ENCODE assay signal across 8 mouse cellular contexts in genomic region chr2:28387422-28387836, GRCm38 (mm10). TPM values are rescaled to one million over a fixed set of nuclear protein-coding genes. Genes with fewer than 3 reads are reported as not detected.
DNase-seq lines count a peak whose midpoint lies in the region; ATAC-seq and TF ChIP-seq lines count a peak whose summit lies in the region.

No protein-coding gene starts in this region.

- H3K27me3 ChIP-seq in kidney, adult 2 months (replicated peaks; ENCODE audit: control insufficient read depth, insufficient read depth, low read length) = no peaks in the 10 kb centered on the region
- peaks cover 10% of the 10 kb centered on the region for H3K27me3 ChIP-seq in forebrain, embryonic 10.5 days (ENCODE audit: poor library complexity, severe bottlenecking)
- H3K27me3 ChIP-seq in hindbrain, embryonic 13.5 days = no peaks in the 10 kb centered on the region

- no peak for TF ChIP-seq POLR2A in kidney, adult 2 months (IDR thresholded peaks at IDR 0.05; ENCODE audit: low read depth, low read length)

- H3K4me1 ChIP-seq in kidney, adult 2 months (ENCODE audit: control insufficient read depth, insufficient read depth, low read length) = no peaks in the 10 kb centered on the region
- H3K4me1 ChIP-seq in forebrain, embryonic 10.5 days = peaks cover 38% of the 10 kb centered on the region
- H3K4me1 ChIP-seq in hindbrain, embryonic 13.5 days (replicated peaks) = peaks cover 49% of the 10 kb centered on the region

- no peaks in the 10 kb centered on the region for H3K36me3 ChIP-seq in kidney, adult 2 months (ENCODE audit: control insufficient read depth, insufficient read depth, low read length)
- H3K36me3 ChIP-seq in forebrain, embryonic 10.5 days (replicated peaks) = no peaks in the 10 kb centered on the region
- no peaks in the 10 kb centered on the region for H3K36me3 ChIP-seq in hindbrain, embryonic 13.5 days

- H3K9me3 ChIP-seq in forebrain, embryonic 10.5 days = no peaks in the 10 kb centered on the region
- no peaks in the 10 kb centered on the region for H3K9me3 ChIP-seq in hindbrain, embryonic 13.5 days

- H3K9ac ChIP-seq in hindbrain, embryonic 13.5 days = no peak overlapping the region

- H3K4me2 ChIP-seq in hindbrain, embryonic 13.5 days = no peak overlapping the region

- TF ChIP-seq CTCF in kidney, adult 2 months (conservative IDR thresholded peaks at IDR 0.05; ENCODE audit: insufficient read depth, insufficient read length, low read depth, low read length) = no peak

- no peak overlapping the region for H3K27ac ChIP-seq in kidney, adult 2 months (ENCODE audit: insufficient read depth, low read depth, low read length)
- peak overlapping the region; percentile 54; the same call in 1 of the 2 replicates for H3K27ac ChIP-seq in forebrain, embryonic 10.5 days
- peak overlapping the region; percentile 77 for H3K27ac ChIP-seq in hindbrain, embryonic 13.5 days

- no peak overlapping the region for H3K4me3 ChIP-seq in kidney, adult 2 months (ENCODE audit: insufficient read depth, low read depth, low read length)
- H3K4me3 ChIP-seq in forebrain, embryonic 10.5 days = no peak overlapping the region
- no peak overlapping the region for H3K4me3 ChIP-seq in hindbrain, embryonic 13.5 days

- DNase-seq in kidney, adult 2 months = peak; percentile 10
- DNase-seq in kidney, adult 9 months = no peak
- peak; percentile 36 for DNase-seq in forebrain, embryonic 10.5 days (ENCODE audit: extremely low spot score, low spot score)
- peak; percentile 74 to 83 for DNase-seq in left cerebral cortex, postnatal 14 days (ENCODE audit: low spot score in 2 of 2)
- peak; percentile 93 for DNase-seq in retina, embryonic 14.5 days (ENCODE audit: low spot score)
- DNase-seq in B cell, adult 2 months = no peak
- DNase-seq in thymus, postnatal 36 days = no peak

- ATAC-seq in hindbrain, embryonic 13.5 days (ENCODE audit: low FRiP score) = peak; percentile 76

- 19% methylated on average over 6 of the region's 6 CpGs for WGBS in kidney, adult 2 months
- 14% methylated on average over 6 of the region's 6 CpGs for WGBS in forebrain, embryonic 10.5 days
- WGBS in hindbrain, embryonic 13.5 days = 1% methylated on average over 6 of the region's 6 CpGs

- intact Hi-C loops in left cerebral cortex, postnatal 14 days (cut with DNase I) = no loop called here

RNA-seq across cellular contexts. Expression of gene Ppp1r26, which starts 59.2 kb away (rescaled TPM):
- 4.2 and 4.9 TPM in 2 replicates for polyA plus RNA-seq in kidney, adult 2 months (2012; rRNA removed)
- polyA plus RNA-seq in forebrain, embryonic 10.5 days (2016; fragmentation: Nextera tagmentation; extraction: Ambion mirVana) = 5.8 and 6.1 TPM in 2 replicates
- polyA plus RNA-seq in hindbrain, embryonic 13.5 days (2015; fragmentation: Nextera tagmentation; extraction: Ambion mirVana) = 11.3 and 14.0 TPM in 2 replicates
- total RNA-seq in left cerebral cortex, postnatal 14 days (2021) = 10 to 100 TPM; 23.8 to 24.6 TPM

Comparison
In these comparisons a context has a peak if more than half of its experiments do, and no peak if none do; other contexts are left out.
1. DNase-seq: peak in kidney, adult 2 months (single experiment), forebrain, embryonic 10.5 days (single experiment), left cerebral cortex, postnatal 14 days (2 of 2) and retina, embryonic 14.5 days (single experiment); none in kidney, adult 9 months (single experiment), B cell, adult 2 months (0 of 2) and thymus, postnatal 36 days (0 of 2).